Mouse (Mus musculus) adrenal gland, adult 18-20 months (tissue): ENCODE results near the gene Zfp870. TPM values are rescaled to one million over a fixed set of nuclear protein-coding genes. Genes with fewer than 3 reads are reported as not detected.
A peak's percentile ranks its signal among the peaks of the same experiment; 100 is the strongest.
"Not testable (repeated sequence)": the region's sequence is repeated elsewhere in the genome, so short reads cannot be mapped to it uniquely, and the experiment has no call there.

Experiments
- DNase-seq, 2 experiments: peaks; one replicate each; pipeline ENCODE4 v3.0.0; 2021 to 2022; ENCODE audit warnings: low spot score in 2 of 2
- total RNA-seq, 2 experiments: library from RNA; stranded (reverse); gene quantifications; 1 replicate in 1 of 2; 2 replicates in 1 of 2; pipeline ENCODE4 v1.2.3; 2021

The Zfp870 gene
- total RNA-seq, 2 experiments from 2014 or later = 8.4 to 11.3 TPM

DNA sequence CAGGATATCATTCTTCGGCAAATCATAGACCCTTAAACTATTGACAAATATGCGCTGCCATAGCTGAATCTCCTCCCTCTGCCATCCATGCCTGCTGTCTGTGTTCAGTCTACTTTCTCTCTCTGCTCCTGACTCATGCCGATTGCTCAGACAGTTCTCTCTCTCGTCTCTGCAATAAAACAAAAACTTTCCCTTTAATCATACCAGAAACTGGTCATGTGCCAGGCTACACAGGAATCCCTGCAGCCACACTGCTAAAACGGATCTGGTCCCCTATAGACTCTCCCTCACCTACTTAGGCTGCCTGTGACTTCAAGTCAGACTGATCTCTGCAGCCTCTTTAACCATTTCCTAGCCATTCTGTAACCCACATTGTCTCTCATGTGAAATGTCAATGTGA lies 18.7 kb downstream of the Zfp870 start:
- DNase-seq = no peak

DNA sequence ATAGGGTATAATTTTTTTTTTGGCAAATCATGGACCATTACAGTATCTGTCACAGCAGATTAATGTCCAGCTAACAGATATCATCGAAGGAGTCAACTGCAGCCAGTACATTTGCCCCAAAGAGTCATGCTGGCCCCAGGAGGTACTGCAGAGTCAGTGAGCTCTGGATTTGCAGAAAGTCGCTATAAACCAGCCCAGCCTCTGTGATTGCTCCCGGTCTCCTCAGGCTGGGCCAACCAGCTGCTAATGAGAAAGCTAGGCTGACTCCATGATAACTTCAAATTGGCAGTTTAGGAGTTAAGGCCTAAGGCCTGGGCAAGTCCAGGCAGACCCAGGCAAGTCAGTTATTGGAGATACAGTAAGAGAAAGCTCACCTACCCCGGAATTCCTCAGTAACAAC lies 19.4 kb downstream of the Zfp870 start:
- no peak for DNase-seq

DNA sequence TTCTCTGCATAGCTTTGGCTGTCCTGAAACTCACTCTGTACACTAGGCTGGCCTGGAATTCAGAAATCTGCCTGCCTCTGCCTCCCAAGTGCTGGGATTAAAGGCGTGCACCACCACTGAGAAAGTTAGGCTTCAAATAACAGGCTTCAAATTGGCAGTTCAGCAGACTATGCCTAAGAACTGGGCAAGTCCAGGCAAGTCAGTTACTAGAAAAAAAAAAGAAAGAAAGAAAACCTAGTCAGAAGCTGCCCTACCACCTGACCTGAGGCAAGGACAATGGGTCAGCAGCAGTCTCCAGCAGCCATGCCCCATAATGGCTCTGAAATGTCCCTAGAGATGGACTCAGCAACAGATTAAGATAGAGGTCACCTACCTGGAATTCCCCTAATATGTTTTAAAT lies 20.0 kb downstream of the Zfp870 start:
- no peak for DNase-seq

DNA sequence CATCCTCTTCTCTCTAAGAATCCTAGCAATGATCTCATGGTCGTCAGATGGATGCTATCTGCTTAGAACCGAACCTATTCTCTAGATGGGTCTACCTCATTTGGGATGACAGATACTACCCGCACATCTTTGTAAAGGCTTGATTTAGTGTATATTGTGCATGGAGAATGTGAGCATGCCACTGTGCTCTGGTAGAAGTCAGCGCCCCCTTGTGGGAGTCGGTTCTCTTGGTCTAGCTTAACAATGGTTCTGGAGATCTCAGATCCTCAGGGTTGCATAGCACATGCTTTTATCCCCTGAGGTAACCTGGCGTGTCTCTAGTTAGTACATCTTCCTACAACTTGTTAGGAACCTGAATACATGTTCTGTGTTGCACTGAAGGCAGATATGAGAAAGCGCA lies 24.2 kb downstream of the Zfp870 start:
- DNase-seq = not testable (repeated sequence)

DNA sequence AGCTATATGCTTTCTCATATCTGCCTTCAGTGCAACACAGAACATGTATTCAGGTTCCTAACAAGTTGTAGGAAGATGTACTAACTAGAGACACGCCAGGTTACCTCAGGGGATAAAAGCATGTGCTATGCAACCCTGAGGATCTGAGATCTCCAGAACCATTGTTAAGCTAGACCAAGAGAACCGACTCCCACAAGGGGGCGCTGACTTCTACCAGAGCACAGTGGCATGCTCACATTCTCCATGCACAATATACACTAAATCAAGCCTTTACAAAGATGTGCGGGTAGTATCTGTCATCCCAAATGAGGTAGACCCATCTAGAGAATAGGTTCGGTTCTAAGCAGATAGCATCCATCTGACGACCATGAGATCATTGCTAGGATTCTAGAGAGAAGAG lies 34.7 kb downstream of the Zfp870 start:
- DNase-seq = not testable (repeated sequence)

DNA sequence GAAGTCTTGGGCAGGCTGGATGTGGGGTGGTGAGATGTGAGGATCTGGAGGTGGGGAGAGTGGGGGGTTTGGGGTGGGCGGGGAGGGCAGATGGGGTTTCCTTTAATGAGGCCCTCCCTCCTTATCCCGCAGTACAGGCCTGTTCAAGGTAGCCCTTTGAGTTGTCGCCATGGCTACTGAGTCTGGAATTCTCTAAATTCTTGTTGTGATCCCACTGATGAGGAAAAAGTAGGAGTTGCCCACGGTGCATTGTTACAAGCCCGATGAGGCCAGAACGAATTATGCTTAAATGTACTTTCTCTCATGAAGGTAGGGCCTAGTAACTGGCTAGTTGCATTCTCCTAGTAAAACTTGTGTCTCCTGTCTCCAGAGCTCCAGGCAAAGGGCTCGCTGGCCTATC lies 39.9 kb downstream of the Zfp870 start:
- no peak for DNase-seq

DNA sequence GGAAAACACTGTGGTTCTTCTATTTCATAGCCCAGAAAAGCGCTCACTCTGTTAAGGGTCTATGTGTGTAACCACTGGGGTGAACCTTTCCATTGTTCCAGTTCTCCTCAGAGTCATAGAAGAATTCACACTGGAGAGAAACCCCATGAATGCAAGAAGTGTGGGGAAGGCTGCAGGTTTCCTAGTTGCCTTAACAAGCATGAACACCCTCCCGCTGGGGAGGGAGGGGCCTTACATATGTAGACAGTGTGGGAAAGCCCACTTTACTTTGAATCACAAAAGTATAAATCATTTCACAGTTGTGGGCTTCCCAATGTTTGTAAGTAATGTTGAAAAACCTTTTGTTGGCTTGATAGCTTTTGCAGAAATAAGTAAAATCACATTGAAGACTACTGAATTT lies 50.1 kb downstream of the Zfp870 start:
- no peak for DNase-seq

DNA sequence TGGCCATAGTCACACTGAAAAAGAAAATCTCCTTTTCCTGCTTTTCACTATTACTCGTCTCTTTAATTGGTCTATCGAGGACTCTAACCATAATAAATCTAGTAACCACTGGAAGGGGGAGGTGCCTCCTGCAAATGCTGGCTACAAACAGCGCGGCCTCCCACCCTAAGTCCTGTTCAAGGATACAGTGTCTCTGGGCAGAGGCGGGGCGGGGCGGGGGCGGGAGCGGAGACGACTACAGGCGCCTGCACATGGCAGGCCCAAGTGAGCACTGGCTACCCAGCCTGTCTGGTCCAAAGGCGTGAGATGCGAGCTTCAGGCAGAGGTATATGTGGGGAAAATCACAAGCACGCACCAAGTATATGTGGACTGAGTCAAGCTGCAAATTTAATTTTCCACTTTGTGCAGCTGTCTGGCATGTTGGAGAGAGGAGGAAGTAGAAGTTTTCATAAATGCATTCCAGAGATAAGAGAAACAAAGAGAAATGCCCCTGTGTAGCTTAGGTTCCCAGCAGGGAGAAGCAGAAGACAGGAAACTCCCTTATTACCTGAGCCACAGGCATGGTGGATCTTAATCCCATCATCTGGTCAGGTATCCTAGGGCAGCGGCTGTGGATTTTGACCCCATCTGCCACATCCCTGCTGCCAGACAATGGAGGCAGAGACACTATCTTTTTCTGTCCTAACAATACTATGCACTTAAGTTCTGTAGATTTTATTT lies 52.2 kb downstream of the Zfp870 start:
- no peak for DNase-seq

DNA sequence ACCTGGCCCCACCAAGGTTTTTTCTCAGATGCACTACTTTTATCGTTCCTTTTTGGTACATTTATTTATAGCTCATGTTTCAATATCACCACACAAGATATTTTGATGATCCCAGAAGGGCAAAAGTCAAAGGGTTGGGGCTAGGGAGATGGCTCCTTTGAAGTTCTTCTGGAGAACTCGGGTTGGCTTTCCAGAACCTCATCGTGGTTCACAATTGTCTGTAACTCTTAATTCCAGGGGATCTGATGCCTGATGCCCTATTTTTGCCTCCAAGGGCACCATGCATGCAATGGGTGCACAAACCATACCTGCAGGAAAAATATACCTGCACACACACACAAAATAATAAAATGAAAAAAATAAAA lies 61.0 kb downstream of the Zfp870 start:
- no peak for DNase-seq

DNA sequence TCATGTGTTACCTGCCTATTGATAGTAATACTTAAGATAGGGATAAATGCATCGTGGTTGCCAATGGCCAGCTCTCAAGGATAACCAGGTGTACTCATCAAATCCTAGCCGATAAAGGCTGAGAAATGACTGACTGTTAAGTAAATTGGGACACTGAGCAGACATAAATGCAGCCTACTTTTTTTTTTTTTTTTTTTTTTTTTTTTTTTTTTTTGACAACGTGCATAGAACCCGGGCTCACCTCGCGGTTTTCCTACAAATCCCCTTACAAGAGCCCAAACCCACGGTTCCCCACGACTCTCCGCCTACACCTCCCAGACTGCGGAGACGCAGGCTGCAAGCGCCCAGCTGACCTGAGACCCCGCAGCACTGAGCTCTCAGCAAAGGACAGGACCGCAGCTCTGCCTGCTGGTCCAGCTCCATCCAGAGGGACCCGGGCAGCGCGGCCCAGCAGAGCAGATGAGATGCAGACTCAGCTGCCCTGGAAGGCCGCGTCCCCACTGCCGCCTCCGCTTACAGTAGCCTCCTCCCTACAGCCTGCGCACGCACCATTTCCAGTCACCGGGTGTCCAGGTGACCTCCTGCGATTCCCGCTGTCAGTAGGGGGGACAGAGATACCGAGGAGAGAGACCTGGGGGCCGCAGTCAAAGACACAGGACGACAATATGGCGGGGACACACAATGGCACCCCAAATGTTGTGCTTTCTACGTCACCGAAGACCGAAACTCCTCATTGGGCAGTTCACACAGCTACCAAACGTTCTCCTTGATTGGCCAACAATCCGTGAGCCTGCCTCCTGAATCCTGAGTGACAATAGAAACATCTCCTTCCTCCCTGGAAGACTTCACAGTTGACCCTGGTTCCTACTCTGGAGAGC lies 61.7 kb downstream of the Zfp870 start, which contains the start of gene Zfp799:
Gene Zfp799 (minus strand): TSS at position 722 of the 878 bp plus-strand sequence.
- peak; percentile 54 to 63 for DNase-seq

Other genes starting within 250 kb of the Zfp870 start
- under 1 TPM in 1 of 2 experiments, not detected in 1; 0.17 TPM for gene Cyp4f40, start 232.7 kb downstream of the Zfp870 start, total RNA-seq
- 1 to 10 TPM; 2.3 to 6.1 TPM for gene Cyp4f15, start 206.0 kb downstream of the Zfp870 start, total RNA-seq
- 10 to 100 TPM; 41.5 to 44.8 TPM for gene Zfp871, start 103.4 kb downstream of the Zfp870 start, total RNA-seq
- gene Zfp811, start 81.7 kb downstream of the Zfp870 start, total RNA-seq = under 1 TPM; 0.46 to 0.64 TPM
- gene Zfp799, start 61.4 kb downstream of the Zfp870 start, total RNA-seq = 10 to 100 TPM in 1 of 2 experiments, 1 to 10 TPM in 1; 6.9 to 10.2 TPM
- gene Cyp4f14, start 25.7 kb upstream of the Zfp870 start, total RNA-seq = 1 to 10 TPM; 6.8 to 9.7 TPM
- gene Cyp4f13, start 55.8 kb upstream of the Zfp870 start, total RNA-seq = 10 to 100 TPM; 49.7 to 67.3 TPM
- gene Zfp472, start 74.2 kb upstream of the Zfp870 start, total RNA-seq = 1 to 10 TPM; 5.6 to 5.7 TPM
- gene Zfp952, start 101.5 kb upstream of the Zfp870 start, total RNA-seq = 10 to 100 TPM; 10.1 to 12.3 TPM
- 1 to 10 TPM; 5.2 to 6.4 TPM for gene Zfp763, start 141.8 kb upstream of the Zfp870 start, total RNA-seq
- gene 4921501E09Rik, start 176.4 kb upstream of the Zfp870 start, total RNA-seq = not detected
- 10 to 100 TPM in 1 of 2 experiments, 1 to 10 TPM in 1; 7.2 to 10.8 TPM for gene Zfp563, start 197.7 kb upstream of the Zfp870 start, total RNA-seq
- not detected for gene Morc2b, start 248.0 kb upstream of the Zfp870 start, total RNA-seq